Mouse (Mus musculus) kidney, postnatal 14 days (tissue): Measurements from ENCODE around the gene Bpifb6.

ENCODE experiments used
- DNase-seq: peaks from one replicate; pipeline ENCODE4 v3.0.0; 2022; ENCODE audit warnings: mixed read lengths

The Bpifb6 gene

GRCm38 (mm10) chr2:153900088-153900487, at the start of gene Bpifb6:
Gene Bpifb6 (plus strand): TSS chr2:153900388.
- DNase-seq = no peak

GRCm38 (mm10) chr2:153851030-153851360, 49.2 kb upstream of the Bpifb6 start:
- DNase-seq = peak; percentile 73

DNA sequence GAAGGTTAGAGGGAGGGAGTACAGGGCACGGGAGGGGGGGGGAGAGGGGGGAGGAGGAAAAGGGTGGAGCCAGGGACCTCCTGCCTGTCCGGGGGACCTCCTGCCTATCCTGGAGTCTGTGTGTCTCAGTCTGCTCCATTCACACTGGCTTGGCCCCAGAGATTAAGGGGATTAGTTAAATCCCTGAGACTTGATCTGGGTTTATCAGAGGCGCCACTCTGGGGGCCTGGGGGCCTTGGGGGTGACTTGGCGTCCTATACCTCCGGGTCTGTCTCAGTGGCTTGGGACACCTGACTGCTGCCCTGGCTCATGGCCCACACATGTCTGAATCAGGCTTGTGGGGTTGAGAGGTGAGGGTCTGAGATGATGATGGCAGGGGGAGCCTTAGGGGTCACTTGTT, 46.6 kb upstream of the Bpifb6 start:
- no peak for DNase-seq

DNA sequence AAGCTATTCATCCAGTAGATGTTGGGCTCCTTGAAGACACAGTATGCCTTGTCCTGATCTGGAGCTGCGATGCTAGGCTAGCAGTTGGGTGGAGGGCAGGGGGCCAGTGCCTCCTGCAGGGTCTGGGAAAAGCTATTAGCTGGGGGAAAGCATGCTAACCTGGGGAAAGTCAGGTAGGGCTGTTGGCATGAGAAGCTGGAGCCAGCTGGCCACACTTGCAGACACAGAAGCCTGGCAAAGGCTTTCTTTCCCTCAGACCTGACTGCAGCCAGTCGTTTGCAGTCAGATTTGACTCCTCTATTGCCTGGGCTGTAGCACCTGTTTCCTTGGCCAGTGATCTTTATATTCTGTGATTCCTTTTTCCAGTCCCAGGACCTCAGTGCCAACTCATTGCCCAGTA, 40.6 kb upstream of the Bpifb6 start:
- DNase-seq = no peak

GRCm38 (mm10) chr2:153860315-153860714, 39.9 kb upstream of the Bpifb6 start:
- no peak for DNase-seq

DNA sequence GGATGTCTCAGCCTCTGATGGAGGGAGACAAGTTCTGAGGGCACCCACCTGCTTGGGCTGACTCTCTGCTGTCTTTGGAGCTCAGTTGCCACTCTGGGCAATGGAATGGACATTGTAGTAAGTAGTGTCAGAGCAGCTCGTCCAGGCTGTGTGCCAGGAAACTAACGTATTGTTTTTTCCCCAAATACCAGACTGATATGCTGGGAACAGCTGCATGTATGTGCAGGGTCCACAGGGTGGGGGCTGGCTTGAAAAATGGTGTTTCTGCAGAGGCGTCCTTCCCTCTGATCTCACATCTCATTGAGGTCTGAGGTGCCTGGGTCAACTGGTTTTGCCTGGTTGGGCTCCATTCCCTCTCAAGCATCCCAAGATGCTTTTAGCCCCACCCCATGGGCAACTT, 39.5 kb upstream of the Bpifb6 start:
- DNase-seq = no peak

GRCm38 (mm10) chr2:153861960-153862359, 38.2 kb upstream of the Bpifb6 start:
- no peak for DNase-seq

GRCm38 (mm10) chr2:153870984-153871383, 29.2 kb upstream of the Bpifb6 start, which contains the start of gene Sun5:
Gene Sun5 (minus strand): TSS chr2:153871084.
- DNase-seq = no peak

- DNase-seq = no peak
Observed at GRCm38 (mm10) chr2:153874745-153875144, 25.4 kb upstream of the Bpifb6 start, which contains the start of gene Bpifb2. Gene Bpifb2 (plus strand): TSS chr2:153875045.

GRCm38 (mm10) chr2:153899111-153899510, 1.1 kb upstream of the Bpifb6 start:
- no peak for DNase-seq

GRCm38 (mm10) chr2:153902726-153903125, 2.5 kb downstream of the Bpifb6 start:
- no peak for DNase-seq

DNA sequence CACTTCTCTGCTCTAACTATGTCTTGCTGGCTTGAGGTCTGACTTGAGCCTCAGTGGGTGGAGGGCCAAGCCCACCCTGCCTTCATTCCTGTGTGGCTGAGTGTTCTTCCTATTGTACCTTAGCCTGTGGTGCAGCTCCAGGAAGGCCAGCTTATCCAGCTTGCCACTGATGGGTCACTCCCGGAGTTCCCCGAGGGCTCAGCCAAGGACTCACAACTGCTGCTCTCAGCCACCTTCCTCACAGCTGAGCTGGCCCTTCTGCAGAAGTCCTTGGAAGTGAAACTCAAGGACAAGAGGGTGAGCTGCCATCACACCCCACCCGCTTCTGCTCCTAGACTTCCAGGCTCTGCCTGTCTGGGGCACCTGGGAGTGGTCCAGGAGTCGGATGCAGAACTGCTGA, 6.4 kb downstream of the Bpifb6 start:
- no peak for DNase-seq

GRCm38 (mm10) chr2:153914151-153914550, 14.0 kb downstream of the Bpifb6 start:
- DNase-seq = peak; percentile 13

DNA sequence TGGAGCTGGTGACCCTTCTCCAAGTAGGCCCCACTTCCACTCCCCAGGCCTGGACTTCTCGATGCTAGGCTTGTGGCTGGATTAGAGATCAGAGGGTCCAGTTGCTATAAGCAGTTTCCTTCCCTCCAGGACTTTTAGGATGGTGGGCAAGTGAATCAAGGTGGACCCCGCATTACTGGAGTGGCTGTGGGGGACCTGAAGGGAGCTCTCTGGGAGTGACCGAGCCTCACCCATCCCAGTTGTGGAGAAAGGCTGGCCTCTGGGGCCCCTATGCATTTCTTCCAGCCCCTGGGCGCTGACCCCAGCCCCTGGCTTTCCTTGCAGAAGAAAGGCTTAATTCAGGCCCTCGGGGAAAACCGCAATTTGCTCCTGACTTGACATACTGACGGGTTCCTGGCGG, 17.7 kb downstream of the Bpifb6 start, which contains the start of gene Bpifb3:
TSS of gene Bpifb3 (plus strand) at position 301 of the 400 bp plus-strand sequence.
- DNase-seq = no peak

DNA sequence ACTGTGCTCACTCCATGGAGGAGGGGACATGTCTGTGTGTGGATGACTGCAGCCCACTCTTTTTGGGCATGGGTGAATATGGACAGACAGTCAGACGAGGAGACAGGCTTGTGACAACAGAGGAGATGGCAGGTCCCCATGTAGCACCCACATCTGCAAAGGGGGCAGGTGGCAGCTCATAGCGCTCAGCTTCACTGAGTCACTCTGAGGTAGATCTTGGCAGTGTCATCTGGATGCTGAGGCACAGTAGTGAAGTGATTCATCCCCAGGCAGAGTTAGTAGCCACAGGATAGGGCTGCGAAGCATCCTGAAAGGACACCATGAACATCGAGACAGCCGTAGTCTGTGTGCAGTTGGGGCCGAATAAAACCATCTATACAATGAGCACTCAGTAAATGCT, 21.1 kb downstream of the Bpifb6 start:
- no peak for DNase-seq

DNA sequence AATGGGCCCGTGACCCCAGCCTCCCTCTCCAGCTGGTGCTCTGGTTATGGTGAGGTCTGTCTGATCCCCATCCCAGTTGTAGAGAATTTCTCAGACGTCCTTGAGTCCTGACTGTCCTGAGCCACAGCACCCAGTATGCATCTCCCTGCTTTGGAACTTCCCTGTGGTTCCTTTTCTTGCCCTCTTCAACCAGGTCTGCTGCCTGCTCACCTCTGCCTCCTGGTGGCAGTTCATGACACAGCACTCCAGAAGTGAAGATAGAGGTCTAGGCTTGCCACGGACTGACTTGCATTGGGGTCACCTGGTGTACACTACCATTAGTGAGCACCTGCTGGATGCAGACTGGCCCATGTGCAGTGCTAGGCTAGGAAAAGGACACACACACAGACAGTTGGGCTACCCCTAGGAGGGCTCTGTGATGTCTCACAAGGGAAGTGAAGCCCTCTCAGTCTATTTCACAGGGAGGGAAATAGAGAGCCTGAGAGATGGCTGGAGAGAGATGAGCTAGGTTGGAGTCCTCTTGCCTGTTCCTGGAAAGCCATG, 29.8 kb downstream of the Bpifb6 start:
- peak; percentile 37 for DNase-seq

DNA sequence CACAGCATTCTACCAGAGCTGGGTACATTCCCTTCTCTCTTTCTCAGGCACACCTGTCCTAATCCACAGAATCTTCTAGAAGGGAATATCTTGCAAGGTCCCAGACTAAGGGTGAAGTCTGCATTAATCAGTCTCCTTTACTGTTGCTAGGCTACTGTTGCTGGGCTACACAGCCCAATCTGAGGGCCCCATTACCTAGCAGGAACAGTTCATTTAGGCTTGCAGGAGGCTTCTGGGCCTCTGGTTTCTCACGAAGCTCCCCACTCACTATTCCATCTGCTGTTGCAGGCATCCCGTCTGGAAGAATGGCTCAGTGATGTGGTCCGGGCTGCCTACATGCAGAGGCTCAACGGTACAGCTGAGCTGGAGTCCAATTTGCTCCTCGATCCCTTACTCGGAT, 30.9 kb downstream of the Bpifb6 start:
- DNase-seq = no peak

DNA sequence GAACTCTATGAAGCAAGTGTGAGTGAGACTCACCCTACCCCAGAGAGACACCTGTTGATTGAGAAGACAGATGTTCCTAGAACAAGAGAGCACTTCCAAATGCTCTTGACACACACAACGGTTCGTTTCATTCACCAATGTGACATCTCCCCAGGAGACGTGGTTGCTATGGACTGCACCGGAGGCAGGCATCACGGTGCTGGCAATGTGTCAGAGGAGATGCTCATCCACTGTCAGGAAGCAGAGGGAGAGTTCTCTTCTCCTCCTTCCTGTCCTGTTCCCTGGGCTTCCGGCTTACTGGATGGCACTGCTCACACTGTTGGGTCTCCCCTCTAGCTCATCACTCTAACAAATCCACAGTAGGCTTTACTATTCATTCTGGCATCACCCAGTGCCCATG, 33.1 kb downstream of the Bpifb6 start:
- no peak for DNase-seq

DNA sequence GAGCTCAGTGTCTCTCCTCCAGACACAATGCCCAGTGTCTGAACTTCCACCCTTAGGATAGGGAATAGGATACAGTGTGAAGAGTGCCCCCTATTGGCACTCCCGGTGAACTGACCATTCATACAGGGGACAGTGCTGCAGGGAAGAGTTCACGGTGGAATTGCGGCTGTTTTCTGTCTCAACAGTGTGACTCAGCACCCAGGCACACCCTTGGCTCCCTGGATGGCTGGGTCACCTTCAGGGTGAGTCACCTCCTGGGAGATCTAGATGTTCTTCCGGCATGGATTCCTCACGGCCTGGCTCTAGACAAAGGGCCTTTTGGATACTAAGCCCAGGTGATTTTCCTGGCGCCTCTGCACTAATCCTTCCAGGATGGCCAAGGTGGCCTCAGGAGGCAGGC, 35.2 kb downstream of the Bpifb6 start:
- no peak for DNase-seq

- DNase-seq = no peak
Observed at GRCm38 (mm10) chr2:153937843-153938242, 37.7 kb downstream of the Bpifb6 start, which contains the start of gene Bpifb4. Gene Bpifb4 (plus strand): TSS chr2:153938212.

- peak; percentile 18 for DNase-seq
Observed at GRCm38 (mm10) chr2:153943537-153943936, 43.3 kb downstream of the Bpifb6 start.

GRCm38 (mm10) chr2:153944567-153944966, 44.4 kb downstream of the Bpifb6 start:
- DNase-seq = no peak

- DNase-seq = peak; percentile 36
Observed at GRCm38 (mm10) chr2:153952897-153953296, 52.7 kb downstream of the Bpifb6 start.

- peak; percentile 3 for DNase-seq
Observed at GRCm38 (mm10) chr2:153953836-153954235, 53.6 kb downstream of the Bpifb6 start.
